Mouse (Mus musculus) heart, postnatal 0 days (tissue): ENCODE measurements around the gene Nup210.

Experiments
- CTCF ChIP-seq: IDR thresholded peaks from 2 replicates; pipeline ENCODE4 v1.5.1; 2016; ENCODE audit warnings: antibody characterized with exemption, control low read depth, low read depth
- EP300 ChIP-seq: IDR thresholded peaks from 2 replicates; pipeline ENCODE4 v1.6.1; 2016; ENCODE audit warnings: antibody characterized with exemption, low read depth

- TF ChIP-seq EP300 (no peak), CTCF (no peak)
These were observed 45.0 kb upstream of the Nup210 start for GRCm38 (mm10) chr6:91161506-91162235.
